Mouse (Mus musculus): Measurements from ENCODE around the gene Nebl.

Gene Nebl

DNA sequence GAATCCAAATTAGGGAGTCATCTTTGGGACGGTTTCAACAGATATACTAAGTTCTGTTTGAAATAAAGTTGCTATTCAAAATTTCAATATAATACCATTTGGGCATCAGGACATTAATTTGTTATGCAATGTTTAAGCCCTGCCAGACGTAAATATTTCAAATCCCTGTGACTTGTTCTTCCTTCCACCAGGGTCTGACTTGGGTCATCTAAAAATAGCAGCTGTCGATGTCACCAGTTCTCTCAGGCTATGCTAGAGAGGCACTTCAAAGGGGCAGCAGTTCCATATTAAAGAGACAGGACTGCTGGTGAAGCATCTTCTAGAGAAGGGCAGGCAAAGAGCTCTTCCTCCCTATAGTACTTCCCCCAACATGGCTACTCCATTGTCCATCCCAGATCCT lies 107.3 kb downstream of the Nebl start:
- no peak for DNase-seq (ENCODE audit: low spot score)

DNA sequence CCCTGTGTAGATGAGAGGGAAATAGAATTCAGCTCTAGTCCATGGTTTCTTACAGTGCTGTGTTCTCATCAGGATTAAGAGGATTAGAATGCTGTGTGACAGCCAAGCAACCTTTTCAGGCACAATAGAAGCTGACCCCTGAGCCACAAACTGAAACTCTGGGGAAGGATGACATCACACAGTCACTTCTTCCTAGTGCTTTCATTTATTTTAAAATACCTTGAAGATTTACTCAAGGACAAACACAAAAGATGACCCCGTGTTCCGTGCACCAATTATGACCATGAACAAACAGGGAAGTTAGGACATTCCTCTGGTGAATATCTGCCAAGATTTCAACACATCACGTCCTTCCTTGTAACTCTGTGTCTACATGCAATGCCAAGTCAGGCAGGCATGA lies 121.0 kb downstream of the Nebl start:
- no peak for DNase-seq (ENCODE audit: low spot score)

DNA sequence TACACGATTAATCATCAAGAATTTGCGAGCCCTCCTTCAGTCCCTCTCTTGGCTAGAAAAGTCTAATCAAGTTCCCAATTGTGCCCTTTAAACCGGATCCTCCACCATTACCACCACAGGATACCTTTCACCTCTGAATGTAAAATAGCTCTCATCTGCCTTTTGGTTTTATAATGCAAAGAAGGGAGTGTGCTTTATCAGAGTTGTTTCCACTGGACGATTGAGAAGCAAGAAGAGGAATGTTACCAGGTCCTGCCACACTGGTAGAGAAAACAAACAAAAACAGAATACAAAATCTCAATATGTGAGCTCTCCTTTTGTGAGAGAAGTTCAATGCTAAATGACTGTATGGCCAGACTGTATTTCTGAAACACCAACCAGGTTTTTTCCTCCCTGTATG lies 127.7 kb downstream of the Nebl start:
- DNase-seq (ENCODE audit: low spot score): no peak

DNA sequence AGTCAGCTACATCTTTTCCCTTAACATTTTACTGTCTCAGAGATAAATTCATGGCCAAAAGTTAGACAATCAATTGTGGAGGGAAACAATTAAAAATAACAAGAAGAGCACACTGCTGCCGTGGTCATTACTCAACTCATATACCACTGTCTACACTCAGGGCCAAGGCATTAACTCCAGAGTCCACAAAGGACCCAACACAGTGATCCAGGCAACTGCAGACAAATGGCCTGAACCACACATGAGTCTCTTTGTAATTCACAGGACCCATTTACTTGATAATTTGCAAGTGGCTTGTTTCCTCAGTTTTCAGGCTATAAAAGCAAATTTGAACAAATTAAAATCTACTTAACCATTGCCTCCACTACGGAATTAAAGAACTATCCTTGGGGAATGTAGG lies 130.6 kb downstream of the Nebl start:
- no peak for DNase-seq (ENCODE audit: low spot score)

DNA sequence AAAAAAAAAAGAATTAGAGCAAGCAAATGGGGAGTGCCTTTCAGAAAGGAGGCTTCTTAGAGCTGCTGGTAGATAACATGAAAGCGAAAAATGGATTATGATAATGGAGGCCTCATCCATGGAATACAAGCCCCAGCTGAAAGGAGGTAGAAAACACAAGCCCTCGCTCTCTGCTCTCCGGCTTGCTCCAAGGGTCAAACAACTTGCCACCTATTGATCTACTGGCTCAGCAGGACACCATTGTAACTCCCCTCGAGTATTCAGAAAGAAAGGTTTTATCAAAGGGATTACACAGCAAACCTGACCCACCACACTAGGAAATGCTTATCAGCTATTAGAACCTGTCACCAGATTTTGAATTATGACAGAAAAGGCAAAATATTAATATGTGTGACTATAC lies 131.4 kb downstream of the Nebl start:
- no peak for DNase-seq (ENCODE audit: low spot score)

DNA sequence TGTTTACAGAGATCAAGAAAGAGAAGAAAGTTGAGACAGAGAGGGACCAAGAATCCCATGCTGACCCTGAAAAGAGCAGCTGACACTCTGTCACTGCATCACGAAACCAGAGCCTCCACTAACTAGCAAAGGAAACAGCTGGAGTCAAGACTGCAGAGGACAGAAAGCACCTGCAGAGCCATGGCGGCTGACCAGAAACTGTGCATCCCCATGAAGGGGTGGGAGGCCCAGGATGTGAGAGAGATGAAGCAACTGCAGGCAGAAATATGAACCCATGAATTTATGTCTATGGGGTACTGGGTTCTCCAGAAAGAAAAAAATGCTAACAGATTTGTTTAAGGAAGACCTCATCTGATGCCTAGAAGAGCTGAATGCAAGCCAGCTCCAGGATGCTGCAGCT lies 133.3 kb downstream of the Nebl start:
- no peak for DNase-seq (ENCODE audit: low spot score)

DNA sequence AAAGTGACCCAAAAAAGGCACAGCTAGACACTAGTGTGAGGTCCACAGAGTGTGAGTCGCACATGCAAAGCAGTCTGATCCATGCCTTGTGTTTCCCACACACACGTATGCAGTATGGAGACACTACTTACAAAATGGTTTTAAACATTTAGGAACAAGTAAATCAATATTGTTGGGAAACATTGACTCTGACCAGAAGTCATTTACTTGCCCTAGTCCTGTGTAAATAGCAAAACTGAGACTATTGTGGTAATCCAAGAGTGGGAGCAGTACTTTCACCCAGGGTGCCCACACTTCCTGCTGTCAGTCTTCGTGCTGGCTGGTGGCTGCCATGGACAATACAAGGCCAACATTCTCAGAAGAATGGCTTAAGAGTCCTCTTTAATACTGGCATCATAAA lies 141.6 kb downstream of the Nebl start:
- DNase-seq (ENCODE audit: low spot score): no peak

DNA sequence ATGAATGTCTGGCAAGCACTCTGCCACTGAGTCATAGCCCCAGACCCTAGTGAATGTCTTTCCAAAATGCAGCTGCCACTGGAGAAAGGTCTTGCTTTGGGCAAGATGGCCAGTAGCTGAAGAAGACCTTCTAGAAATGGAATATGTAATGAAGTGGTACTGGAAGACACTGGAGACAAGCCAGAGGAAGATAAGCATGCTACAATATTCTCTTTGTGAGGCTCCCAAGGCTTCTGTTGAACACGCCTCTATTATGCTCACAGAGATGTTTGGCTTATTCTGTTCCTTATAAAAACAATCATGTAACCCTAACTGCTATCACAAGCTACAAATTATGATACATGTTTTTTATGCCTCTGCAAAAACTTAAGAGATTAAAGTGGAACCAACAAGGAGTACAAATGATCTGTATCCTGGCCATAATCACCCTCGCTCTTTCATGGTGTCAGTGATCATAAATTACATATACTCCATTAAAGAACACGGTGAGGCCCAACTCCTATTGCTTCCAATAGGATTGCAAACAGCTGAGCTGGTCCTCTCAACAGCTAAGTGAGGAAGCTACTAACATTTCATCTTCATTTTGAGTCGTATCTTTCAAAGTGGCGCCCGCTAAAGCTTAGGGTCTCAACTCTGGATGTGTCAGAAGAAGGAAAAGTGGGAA lies 145.8 kb downstream of the Nebl start:
- no peak for DNase-seq (ENCODE audit: low spot score)

DNA sequence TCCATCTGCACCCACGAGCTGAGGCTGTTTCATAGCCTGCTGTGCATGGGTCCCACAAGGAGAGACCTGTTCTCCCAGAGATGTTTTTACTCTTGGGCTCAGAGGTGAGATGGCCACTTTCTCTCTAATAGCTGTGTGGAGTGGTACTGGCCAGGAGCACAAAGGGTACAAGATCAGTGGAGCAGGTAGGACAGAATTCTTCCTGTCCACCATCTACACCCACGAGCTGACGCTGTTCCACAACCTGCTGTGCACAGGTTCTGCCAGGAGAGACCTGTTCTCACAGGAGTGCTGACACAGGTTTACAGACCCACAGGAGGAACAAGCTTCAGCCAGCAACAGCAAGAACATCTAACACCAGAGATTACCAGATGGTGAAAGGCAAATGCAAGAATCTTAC lies 155.6 kb downstream of the Nebl start:
- DNase-seq (ENCODE audit: low spot score): no peak

DNA sequence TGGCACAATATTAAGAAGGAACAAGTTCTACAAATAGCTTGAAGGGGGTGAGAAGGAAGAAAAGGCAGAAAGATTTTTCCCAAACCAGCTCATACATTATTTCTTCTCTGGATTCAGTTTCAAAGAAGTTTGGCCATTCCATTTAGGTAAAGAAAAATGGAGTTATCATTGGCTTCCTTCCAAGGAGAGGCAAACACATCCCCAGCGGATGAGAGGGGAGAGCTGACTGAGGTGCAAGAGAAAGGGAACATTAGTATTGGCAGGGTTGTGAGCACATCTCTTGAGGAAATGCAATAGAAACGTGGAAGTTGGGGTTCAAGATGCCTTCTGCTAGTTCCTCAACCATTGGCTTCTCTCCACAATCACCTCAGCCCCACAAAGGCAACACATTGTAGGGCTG lies 159.5 kb downstream of the Nebl start:
- DNase-seq (ENCODE audit: low spot score): no peak

DNA sequence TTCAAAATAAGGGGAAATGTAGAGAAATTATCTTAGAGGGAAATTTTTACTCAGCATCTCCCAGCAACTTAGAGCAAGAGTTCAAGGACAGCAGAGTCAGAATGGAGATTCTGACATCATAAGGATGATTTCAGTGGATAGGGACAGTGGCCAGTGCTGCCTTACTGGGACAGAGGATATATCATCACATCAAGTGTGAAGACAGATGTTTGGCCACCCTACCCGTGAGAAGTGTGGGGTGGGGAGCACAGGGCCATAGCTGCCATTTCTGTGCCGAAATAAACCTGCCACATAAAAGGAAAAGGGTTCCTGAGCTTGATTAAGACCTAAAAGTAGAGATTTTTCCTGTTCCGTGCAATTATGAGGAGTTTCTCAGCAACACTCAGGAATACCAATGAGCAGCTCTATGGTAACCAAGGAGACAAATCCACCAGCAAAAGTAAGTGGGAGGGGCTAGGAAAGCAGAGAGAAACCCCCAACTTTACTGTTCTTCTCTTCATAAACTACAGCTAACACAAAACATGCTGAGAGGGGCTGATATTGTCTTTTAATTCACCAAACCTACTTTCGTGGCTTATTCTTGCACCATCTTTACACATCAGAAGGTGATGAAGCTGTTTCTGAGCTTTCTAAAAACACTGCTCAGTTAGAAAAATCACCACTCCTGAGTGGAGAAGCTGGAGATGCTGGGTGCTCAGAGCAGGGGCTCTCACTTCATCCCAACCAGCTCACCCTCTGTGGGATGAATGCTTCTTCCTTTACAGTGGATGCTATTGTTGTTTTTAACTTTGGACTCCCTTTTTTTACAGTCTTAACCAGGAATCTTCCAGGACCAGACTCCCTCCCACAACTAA lies 172.1 kb downstream of the Nebl start:
- no peak for DNase-seq (ENCODE audit: low spot score)

DNA sequence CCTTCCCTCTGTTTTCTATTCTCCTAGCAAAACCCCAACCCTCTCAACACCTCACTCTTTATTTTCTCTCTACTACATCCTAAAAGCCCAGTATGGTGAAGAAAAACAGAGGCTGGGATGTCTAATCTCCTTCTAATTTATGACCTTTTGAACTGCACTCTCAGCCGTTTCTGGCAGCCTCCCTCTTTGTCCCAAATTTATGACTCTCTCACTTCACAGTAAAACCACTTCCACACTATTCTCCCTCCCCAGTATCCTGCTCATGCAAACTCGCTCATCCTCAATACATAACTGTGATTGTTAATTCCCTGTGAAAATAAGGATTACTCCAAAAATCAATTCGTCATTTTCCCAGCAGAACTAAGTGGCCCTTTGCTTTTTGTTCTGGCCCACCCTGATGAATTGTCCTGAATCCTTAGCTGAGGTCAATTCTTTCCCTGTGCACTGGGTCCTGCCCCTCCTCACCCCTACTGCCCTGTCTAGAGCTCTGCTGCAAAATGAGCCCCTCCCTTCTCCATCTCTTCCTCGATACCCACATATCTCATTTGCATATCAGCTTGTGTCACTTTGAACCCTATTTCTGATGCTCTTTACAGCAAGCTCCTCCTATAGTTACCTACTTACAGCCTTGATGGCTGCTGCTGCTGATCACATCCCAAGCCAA lies 181.2 kb downstream of the Nebl start:
- DNase-seq (ENCODE audit: low spot score): no peak

DNA sequence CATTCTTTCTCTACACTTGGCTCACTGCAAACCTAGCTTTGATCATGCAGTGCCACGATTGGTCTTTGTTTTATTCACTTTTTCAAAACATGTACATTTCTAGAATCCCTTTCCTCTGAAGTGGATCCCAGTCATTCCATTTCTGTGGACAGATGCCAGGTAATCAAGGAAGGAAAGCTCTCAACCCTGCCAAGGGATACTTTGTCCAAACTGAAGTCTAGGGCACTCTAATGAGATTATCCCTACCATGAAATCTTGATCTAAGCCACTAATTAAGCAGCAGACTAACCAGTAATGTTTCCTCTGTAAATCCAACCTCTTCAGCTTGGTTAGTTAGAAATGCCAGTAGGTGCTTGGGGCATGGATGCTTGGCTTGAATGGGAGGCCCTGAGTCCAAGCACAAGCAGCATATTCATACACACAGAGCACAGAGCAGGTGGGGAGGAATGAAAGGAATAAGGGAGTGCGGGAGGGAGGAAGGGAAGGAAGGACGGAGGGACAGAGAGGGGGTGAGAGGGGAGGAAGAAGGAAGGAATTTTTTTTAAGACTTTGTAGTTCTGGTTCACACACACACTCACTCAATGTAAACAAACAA lies 184.8 kb downstream of the Nebl start:
- DNase-seq (ENCODE audit: low spot score): no peak

DNA sequence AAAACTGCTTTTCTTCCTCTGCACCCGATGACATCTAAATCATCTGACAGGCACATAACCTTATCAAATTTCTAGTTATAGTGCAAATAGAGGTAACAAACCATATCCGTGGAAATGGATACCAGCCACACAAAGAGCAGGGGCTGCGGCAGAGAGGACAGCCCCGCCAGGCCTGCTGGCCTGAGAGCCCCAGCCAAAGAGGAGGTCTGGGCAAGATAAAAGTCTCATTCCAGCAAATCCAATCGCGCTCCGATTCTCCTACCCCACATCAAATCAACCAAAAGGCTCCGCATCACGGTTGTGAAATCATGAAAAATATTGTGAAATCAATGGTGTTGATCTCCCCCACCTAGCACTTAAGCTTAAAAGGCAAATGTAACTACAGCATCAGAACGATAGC lies 191.5 kb downstream of the Nebl start:
- no peak for DNase-seq (ENCODE audit: low spot score)

DNA sequence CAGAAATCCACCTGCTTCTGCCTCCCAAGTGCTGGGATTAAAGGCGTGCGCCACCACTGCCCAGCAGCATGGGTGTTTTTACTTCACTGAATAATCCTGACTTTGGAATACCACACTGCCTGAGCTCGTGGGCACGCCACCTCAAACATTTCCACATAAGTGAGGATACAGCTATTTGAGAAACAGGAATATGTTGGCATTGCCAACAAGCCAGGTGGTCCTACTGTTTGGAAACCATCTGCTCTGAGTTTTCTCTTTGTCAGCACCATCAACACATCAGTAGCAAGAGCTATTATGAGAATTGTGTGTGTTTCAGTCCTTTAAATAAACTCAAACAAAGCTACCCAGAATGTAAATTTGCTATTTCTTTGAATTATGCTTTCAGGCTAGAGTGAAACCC lies 192.8 kb downstream of the Nebl start:
- DNase-seq (ENCODE audit: low spot score): no peak

DNA sequence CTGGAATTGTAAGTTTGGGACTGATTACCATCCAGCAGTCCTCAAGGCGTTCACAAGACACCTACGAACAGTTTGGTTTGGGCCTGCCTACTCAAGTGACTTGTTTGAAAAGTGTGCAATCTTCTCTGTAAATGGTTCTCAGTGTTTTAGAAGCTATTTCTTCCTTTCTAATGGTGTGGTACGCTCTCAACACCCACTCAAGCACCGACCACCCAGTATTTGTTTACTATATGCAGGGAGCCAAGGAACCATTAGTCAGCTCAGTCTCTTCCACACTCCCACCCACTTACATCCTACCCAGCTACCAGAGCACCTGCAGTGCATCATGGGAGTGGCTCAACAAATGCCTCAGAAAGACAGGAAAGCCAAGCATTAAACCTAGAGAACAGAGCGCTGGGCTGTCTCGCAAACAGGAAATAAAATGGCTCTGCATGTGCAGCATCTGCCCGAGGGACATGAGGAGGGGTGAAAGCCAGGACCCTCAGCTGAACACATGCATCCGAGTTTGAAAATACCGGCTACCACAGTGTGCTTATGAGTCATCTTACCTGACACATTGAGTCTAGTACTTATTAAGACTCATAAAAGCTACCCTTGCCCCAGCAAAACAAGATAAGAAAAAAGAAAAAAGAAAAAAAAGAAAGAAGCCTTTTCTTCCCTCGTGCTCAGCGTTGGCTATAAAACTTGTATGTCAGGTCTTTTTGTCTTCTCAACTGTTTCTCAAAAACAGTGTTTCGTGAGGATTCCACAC lies 199.7 kb downstream of the Nebl start:
- no peak for DNase-seq (ENCODE audit: low spot score)

DNA sequence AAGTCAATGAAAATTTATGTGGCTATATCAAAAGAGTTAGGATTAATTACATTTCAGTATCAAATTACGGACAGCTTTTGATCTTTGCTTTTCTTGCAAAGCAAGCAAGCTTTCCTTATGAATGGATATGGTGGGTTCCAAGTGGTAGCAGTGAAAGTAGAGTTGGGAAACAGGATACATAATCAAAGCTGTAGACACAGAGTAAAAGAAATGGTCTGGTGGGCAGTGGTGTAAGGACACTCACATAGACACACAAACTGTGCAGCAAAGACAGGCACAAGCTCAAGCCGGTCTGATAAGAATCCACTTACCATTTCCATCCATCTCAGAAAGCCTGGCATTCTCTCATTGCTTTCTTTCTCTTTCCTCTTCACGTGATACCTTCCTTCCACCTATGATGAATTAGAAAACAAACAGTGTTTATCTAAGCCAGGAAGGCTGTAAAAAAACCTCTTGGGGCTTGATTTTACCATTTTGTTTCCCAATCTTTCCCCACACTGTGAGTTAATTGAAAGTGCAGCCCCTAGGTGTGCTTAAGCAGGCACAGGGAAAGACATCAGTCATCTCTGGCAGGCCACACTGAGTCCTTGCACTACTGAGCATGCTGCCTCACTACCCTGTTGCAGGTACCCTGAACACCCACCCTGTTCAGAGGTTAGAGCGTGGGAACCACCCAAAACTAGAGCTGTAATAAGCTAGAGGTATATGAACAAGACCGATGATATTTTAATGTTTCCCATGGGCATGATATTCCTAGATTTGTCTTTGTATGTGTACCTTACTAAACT lies 205.3 kb downstream of the Nebl start:
- DNase-seq (ENCODE audit: low spot score): no peak

DNA sequence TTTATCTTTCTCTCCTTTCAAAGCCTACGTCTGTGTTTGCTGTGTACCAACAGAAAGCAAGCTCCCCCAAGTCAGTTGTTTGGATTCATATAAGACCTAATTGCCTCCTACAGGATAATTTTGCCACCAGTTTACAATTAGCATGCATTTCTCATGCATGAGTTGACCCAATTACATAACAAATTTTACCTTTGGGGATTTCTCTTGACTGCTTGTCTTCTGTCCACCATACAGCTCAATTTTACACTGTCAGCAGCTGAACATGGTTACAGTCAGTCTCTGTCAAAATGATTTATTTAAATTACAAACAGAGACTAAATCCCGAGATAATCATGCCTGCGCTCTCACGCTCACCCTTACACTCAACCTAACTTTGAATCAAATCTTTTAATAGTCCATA lies 206.1 kb downstream of the Nebl start:
- DNase-seq (ENCODE audit: low spot score): no peak

DNA sequence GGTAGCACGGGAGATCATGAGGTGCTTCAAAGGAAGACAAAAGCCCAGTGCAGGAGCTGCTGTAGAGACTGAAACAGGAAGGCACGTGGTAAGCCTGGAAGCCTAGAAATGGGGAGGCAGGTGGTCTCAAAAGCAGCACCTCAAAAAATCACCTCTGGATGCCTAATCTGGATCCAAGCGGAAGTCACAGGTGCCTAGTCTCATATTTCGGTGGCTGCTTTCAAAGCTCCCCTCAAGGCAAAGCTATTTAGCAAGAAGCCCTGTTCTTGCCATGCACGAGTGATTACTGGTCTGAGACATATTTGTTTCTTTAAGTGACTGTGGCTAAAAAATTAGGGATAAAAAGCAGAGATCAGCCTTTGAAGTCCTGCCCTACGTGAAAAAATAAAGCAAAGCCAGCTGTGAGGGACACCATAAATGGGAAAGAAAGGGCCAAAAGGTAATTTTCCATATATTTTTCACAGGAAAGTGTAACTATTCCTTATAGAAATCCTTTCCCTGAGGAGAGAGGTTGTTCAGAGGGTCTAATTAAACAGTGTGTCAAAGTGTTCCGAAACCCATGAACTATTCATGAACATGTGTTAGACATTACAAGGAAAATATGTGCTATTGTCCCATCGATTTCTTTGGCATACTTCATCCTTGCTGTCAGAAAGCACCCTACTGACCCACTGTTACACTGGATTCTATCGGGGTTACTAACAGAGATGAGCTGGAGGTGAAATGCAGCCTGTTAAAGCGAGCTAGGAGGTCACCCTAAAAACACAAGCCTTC lies 206.9 kb downstream of the Nebl start:
- DNase-seq (ENCODE audit: low spot score): no peak

DNA sequence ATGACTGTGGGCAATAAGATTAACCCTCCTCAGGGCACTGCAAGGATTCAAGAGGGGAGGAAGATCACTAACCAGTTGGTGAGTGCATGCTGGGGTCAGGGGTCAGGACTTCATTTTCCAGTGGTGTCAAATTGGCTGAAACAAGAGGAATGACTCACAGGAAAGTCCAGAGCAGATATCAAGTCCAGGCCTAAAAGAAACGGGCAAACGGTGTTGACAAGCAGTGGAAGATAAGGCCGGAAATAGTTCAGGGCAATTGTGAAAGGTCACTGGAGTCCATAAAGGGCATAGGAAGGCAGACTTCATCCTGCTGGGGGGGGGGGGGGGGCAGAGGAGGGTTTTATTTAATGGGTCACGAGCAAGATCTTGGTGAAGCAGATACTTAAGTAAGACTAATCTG lies 207.5 kb downstream of the Nebl start:
- no peak for DNase-seq (ENCODE audit: low spot score)

DNA sequence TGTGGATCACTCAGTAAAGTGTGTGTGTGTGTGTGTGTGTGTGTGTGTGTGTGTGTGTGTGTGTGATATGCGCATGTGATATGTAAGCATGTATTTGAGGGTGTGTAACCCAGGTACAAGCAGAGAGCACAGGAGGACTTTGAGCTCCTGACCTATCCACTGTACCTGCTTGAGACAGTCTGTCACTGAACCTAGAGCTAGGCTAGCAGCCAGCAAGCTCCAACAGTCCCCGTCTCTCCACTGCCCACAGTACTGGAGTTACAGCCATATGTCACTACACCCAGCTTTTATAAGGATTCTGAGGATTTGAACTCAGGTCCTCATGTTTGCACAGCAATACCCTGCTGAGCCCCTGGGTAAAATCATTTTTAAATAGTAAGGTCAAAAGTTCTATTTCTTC lies 215.6 kb downstream of the Nebl start:
- DNase-seq (ENCODE audit: low spot score): no peak
